Mouse (Mus musculus): ENCODE measurements around the gene Hif3a. TPM values are rescaled to one million over a fixed set of nuclear protein-coding genes. Genes with fewer than 3 reads are reported as not detected.
"Not testable (repeated sequence)": the region's sequence is repeated elsewhere in the genome, so short reads cannot be mapped to it uniquely, and the experiment has no call there.

The Hif3a gene
- polyA plus RNA-seq (2015; fragmentation: Nextera tagmentation; extraction: Ambion mirVana): 12.6 and 14.8 TPM in 2 replicates

- Histone ChIP-seq H3K36me3 (no peaks in the 10 kb centered on the region), H3K4me1 (replicated peaks) (peaks cover 66% of the 10 kb centered on the region), H3K4me2 (peak within 1 kb of the TSS; percentile 58), H3K9me3 (replicated peaks) (no peaks in the 10 kb centered on the region), H3K27ac (peak within 1 kb of the TSS; percentile 23; the same call in 1 of the 2 replicates), H3K4me3 (replicated peaks) (peak within 1 kb of the TSS; percentile 35), H3K9ac (peak within 1 kb of the TSS; percentile 22; the same call in 1 of the 2 replicates), H3K27me3 (peaks cover 26% of the 10 kb centered on the region)
- WGBS (ENCODE audit: insufficient replicate concordance): 1% methylated on average over 15 of the region's 15 CpGs
- ATAC-seq (ENCODE audit: low read depth) (no peak), DNase-seq (no peak)
Measured at GRCm38 (mm10) chr7:17062389-17062788, at the start of gene Hif3a. Gene Hif3a, minus strand, starts transcription at chr7:17062427.

- H3K36me3 ChIP-seq; H3K9me3 ChIP-seq (replicated peaks); H3K4me3 ChIP-seq (replicated peaks); DNase-seq; H3K27me3 ChIP-seq; H3K27ac ChIP-seq; ATAC-seq (ENCODE audit: low read depth); H3K4me1 ChIP-seq (replicated peaks); H3K4me2 ChIP-seq; H3K9ac ChIP-seq: not testable (repeated sequence)
- 77% methylated on average over 13 of the region's 13 CpGs for WGBS (ENCODE audit: insufficient replicate concordance)
Measured at GRCm38 (mm10) chr7:17101631-17102030, 39.4 kb upstream of the Hif3a start.

GRCm38 (mm10) chr7:17091280-17091679 lies 29.1 kb upstream of the Hif3a start:
- Histone ChIP-seq H3K4me3 (replicated peaks) (no peak overlapping the region), H3K9ac (no peak overlapping the region), H3K27ac (no peak overlapping the region), H3K4me1 (replicated peaks) (no peaks in the 10 kb centered on the region), H3K9me3 (replicated peaks) (no peaks in the 10 kb centered on the region), H3K4me2 (no peak overlapping the region), H3K36me3 (no peaks in the 10 kb centered on the region), H3K27me3 (no peaks in the 10 kb centered on the region)
- DNase-seq (no peak), ATAC-seq (ENCODE audit: low read depth) (no peak)
- WGBS (ENCODE audit: insufficient replicate concordance): 8% methylated on average over 1 of the region's 1 CpGs

GRCm38 (mm10) chr7:17090058-17090585 lies 27.9 kb upstream of the Hif3a start:
- no peak overlapping the region for H3K9ac ChIP-seq
- ATAC-seq (ENCODE audit: low read depth): no peak
- no peak overlapping the region for H3K27ac ChIP-seq
- no peak for DNase-seq
- 36% methylated on average over 3 of the region's 3 CpGs for WGBS (ENCODE audit: insufficient replicate concordance)
- no peaks in the 10 kb centered on the region for H3K36me3 ChIP-seq
- no peaks in the 10 kb centered on the region for H3K9me3 ChIP-seq (replicated peaks)
- H3K4me1 ChIP-seq (replicated peaks): no peaks in the 10 kb centered on the region
- H3K4me2 ChIP-seq: no peak overlapping the region
- no peaks in the 10 kb centered on the region for H3K27me3 ChIP-seq
- H3K4me3 ChIP-seq (replicated peaks): no peak overlapping the region

- Histone ChIP-seq H3K27ac (no peak overlapping the region), H3K36me3 (no peaks in the 10 kb centered on the region), H3K9ac (no peak overlapping the region), H3K27me3 (no peaks in the 10 kb centered on the region), H3K4me3 (replicated peaks) (no peak overlapping the region), H3K4me1 (replicated peaks) (no peaks in the 10 kb centered on the region), H3K9me3 (replicated peaks) (no peaks in the 10 kb centered on the region), H3K4me2 (no peak overlapping the region)
- ATAC-seq (ENCODE audit: low read depth) (no peak), DNase-seq (no peak)
- 49% methylated on average over 3 of the region's 3 CpGs for whole genome bisulfite sequencing (ENCODE audit: insufficient replicate concordance)
Measured at GRCm38 (mm10) chr7:17087731-17088130, 25.5 kb upstream of the Hif3a start.

- Histone ChIP-seq H3K36me3 (no peaks in the 10 kb centered on the region), H3K9ac (no peak overlapping the region), H3K27me3 (no peaks in the 10 kb centered on the region), H3K4me3 (replicated peaks) (no peak overlapping the region), H3K27ac (no peak overlapping the region), H3K4me1 (replicated peaks) (no peaks in the 10 kb centered on the region), H3K4me2 (no peak overlapping the region), H3K9me3 (replicated peaks) (no peaks in the 10 kb centered on the region)
- no peak for ATAC-seq (ENCODE audit: low read depth)
- no peak for DNase-seq
- 60% methylated on average over 4 of the region's 4 CpGs for WGBS (ENCODE audit: insufficient replicate concordance)
Measured at GRCm38 (mm10) chr7:17082766-17083165, 20.5 kb upstream of the Hif3a start.

- Histone ChIP-seq H3K9me3 (replicated peaks) (no peaks in the 10 kb centered on the region), H3K4me2 (no peak overlapping the region), H3K9ac (no peak overlapping the region), H3K4me3 (replicated peaks) (no peak overlapping the region), H3K27ac (no peak overlapping the region), H3K36me3 (no peaks in the 10 kb centered on the region), H3K4me1 (replicated peaks) (peaks cover 13% of the 10 kb centered on the region), H3K27me3 (no peaks in the 10 kb centered on the region)
- ATAC-seq (ENCODE audit: low read depth) (no peak), DNase-seq (no peak)
- WGBS (ENCODE audit: insufficient replicate concordance): 67% methylated on average over 7 of the region's 7 CpGs
Measured at GRCm38 (mm10) chr7:17078076-17078654, 15.9 kb upstream of the Hif3a start.

- ATAC-seq (ENCODE audit: low read depth): no peak
- no peaks in the 10 kb centered on the region for H3K27me3 ChIP-seq
- H3K27ac ChIP-seq: no peak overlapping the region
- H3K4me1 ChIP-seq (replicated peaks): peaks cover 13% of the 10 kb centered on the region
- H3K36me3 ChIP-seq: no peaks in the 10 kb centered on the region
- no peaks in the 10 kb centered on the region for H3K9me3 ChIP-seq (replicated peaks)
- H3K9ac ChIP-seq: no peak overlapping the region
- WGBS (ENCODE audit: insufficient replicate concordance): 69% methylated on average over 1 of the region's 1 CpGs
- no peak overlapping the region for H3K4me3 ChIP-seq (replicated peaks)
- H3K4me2 ChIP-seq: no peak overlapping the region
- no peak for DNase-seq
Measured at GRCm38 (mm10) chr7:17076542-17076941, 14.3 kb upstream of the Hif3a start.

GRCm38 (mm10) chr7:17073904-17074615 lies 11.8 kb upstream of the Hif3a start, which contains the start of gene Psg16:
Gene Psg16, plus strand, starts transcription at chr7:17074040.
- peaks cover 13% of the 10 kb centered on the region for H3K4me1 ChIP-seq (replicated peaks)
- no peaks in the 10 kb centered on the region for H3K9me3 ChIP-seq (replicated peaks)
- H3K4me3 ChIP-seq (replicated peaks): peak within 1 kb of the TSS; percentile 24
- whole genome bisulfite sequencing (ENCODE audit: insufficient replicate concordance): 25% methylated on average over 23 of the region's 23 CpGs
- H3K9ac ChIP-seq: peak within 1 kb of the TSS; percentile 28
- no peaks in the 10 kb centered on the region for H3K36me3 ChIP-seq
- H3K27ac ChIP-seq: peak within 1 kb of the TSS; percentile 71
- peak within 1 kb of the TSS; percentile 55 for H3K4me2 ChIP-seq
- H3K27me3 ChIP-seq: no peaks in the 10 kb centered on the region
- ATAC-seq (ENCODE audit: low read depth) (peak; percentile 97), DNase-seq (peak; percentile 69)

GRCm38 (mm10) chr7:17073513-17073903 lies 11.3 kb upstream of the Hif3a start:
- Histone ChIP-seq H3K4me2 (no peak overlapping the region), H3K4me3 (replicated peaks) (no peak overlapping the region), H3K27me3 (no peaks in the 10 kb centered on the region), H3K4me1 (replicated peaks) (peaks cover 13% of the 10 kb centered on the region), H3K27ac (no peak overlapping the region), H3K9ac (no peak overlapping the region), H3K9me3 (replicated peaks) (no peaks in the 10 kb centered on the region), H3K36me3 (no peaks in the 10 kb centered on the region)
- DNase-seq: no peak
- 53% methylated on average over 5 of the region's 5 CpGs for whole genome bisulfite sequencing (ENCODE audit: insufficient replicate concordance)
- no peak for ATAC-seq (ENCODE audit: low read depth)

GRCm38 (mm10) chr7:17067651-17068050 lies 5.4 kb upstream of the Hif3a start:
- not testable (repeated sequence) for H3K36me3 ChIP-seq; H3K27me3 ChIP-seq; ATAC-seq (ENCODE audit: low read depth); DNase-seq; H3K4me2 ChIP-seq; H3K9me3 ChIP-seq (replicated peaks); H3K9ac ChIP-seq; H3K4me3 ChIP-seq (replicated peaks); H3K27ac ChIP-seq
- WGBS (ENCODE audit: insufficient replicate concordance): 43% methylated on average over 5 of the region's 5 CpGs
- H3K4me1 ChIP-seq (replicated peaks): peaks cover 14% of the 10 kb centered on the region
